Mouse (Mus musculus) bone marrow, adult 2 months (tissue): Measurements from ENCODE around the gene Cfap36.

Experiments
- CTCF ChIP-seq: fragments of 200-500 bp; IDR thresholded peaks from 2 replicates; pipeline ENCODE4 v1.5.1; 2011; ENCODE audit warnings: low read length, control low read depth; ENCODE audit not compliant: control insufficient read depth, insufficient read depth
- POLR2A ChIP-seq: fragments of 200-500 bp; IDR thresholded peaks from 2 replicates; pipeline ENCODE4 v1.6.1; 2011; ENCODE audit warnings: low read depth, mild to moderate bottlenecking, control low read depth, low read length, borderline replicate concordance; ENCODE audit not compliant: control insufficient read depth

DNA sequence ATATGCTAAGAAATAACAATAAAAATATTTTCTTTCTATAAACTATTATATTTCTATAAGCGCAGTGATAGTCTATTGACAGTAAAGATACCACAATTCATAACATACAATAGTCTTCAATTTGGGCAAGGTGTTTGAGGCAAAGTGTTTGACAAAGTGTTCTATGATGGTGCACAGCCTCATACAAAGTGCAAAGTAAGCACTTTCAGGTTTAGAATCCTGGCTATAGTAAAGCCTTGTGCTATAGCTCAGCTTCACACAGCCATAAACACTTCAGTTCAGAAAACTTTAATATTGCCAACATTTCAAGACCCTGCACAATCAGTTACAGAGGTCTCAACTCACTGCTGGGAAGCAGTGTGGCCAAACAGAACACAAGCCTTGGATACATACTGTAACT lies 7.9 kb downstream of the Cfap36 start:
- no peak for TF ChIP-seq CTCF
- TF ChIP-seq POLR2A = no peak
